Mouse (Mus musculus): Measurements from ENCODE around the gene Klrb1a. TPM values are rescaled to one million over a fixed set of nuclear protein-coding genes. Genes with fewer than 3 reads are reported as not detected.
"Not testable (repeated sequence)": the region's sequence is repeated elsewhere in the genome, so short reads cannot be mapped to it uniquely, and the experiment has no call there.

The Klrb1a gene
- not detected in 2 replicates for polyA plus RNA-seq (2015; fragmentation: Nextera tagmentation; extraction: Ambion mirVana)

GRCm38 (mm10) chr6:128623433-128623832 is at the start of gene Klrb1a:
Gene Klrb1a, minus strand, starts transcription at chr6:128623533.
- H3K36me3 ChIP-seq; H3K9me3 ChIP-seq; H3K4me2 ChIP-seq; H3K9ac ChIP-seq; ATAC-seq (ENCODE audit: extremely low read depth, insufficient number of reproducible peaks, low FRiP score, low TSS enrichment); H3K27me3 ChIP-seq (replicated peaks); H3K27ac ChIP-seq (replicated peaks); H3K4me3 ChIP-seq; H3K4me1 ChIP-seq: not testable (repeated sequence)
- 90% methylated on average over 5 of the region's 5 CpGs for WGBS

DNA sequence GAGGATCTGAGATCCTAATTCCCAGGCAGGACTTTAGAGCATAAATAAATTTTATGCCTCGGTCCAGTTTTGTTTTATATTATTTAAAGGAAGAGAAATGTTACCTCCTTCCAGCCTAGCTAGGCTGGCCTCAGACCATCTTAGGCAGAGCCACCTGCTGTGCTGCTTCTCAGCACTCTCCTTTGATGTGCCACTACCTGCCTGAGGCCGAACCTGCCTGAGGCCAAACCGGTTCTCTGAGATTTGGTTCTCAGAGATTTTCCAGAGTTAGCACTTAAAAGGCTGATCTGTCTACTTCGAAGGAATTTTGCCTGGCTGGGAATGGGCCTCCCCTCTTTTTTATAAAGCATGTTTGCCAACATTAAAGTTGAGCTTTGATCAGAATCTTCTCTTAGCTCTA is 46.6 kb upstream of the Klrb1a start:
- Histone ChIP-seq H3K9me3 (peaks cover 4% of the 10 kb centered on the region; the same call in 1 of the 2 replicates), H3K36me3 (no peaks in the 10 kb centered on the region), H3K4me3 (no peak overlapping the region), H3K4me2 (no peak overlapping the region), H3K9ac (no peak overlapping the region), H3K27me3 (replicated peaks) (no peaks in the 10 kb centered on the region), H3K27ac (replicated peaks) (no peak overlapping the region), H3K4me1 (no peaks in the 10 kb centered on the region)
- ATAC-seq (ENCODE audit: extremely low read depth, insufficient number of reproducible peaks, low FRiP score, low TSS enrichment), result no peak
- 47% methylated on average over 4 of the region's 4 CpGs for WGBS

- H3K4me1 ChIP-seq, result no peaks in the 10 kb centered on the region
- H3K27ac ChIP-seq (replicated peaks), result no peak within 1 kb of the TSS
- H3K4me2 ChIP-seq, result no peak within 1 kb of the TSS
- H3K4me3 ChIP-seq, result no peak within 1 kb of the TSS
- no peak for ATAC-seq (ENCODE audit: extremely low read depth, insufficient number of reproducible peaks, low FRiP score, low TSS enrichment)
- no peaks in the 10 kb centered on the region for H3K36me3 ChIP-seq
- H3K9ac ChIP-seq, result no peak within 1 kb of the TSS
- 3% methylated on average over 1 of the region's 1 CpGs for WGBS
- H3K9me3 ChIP-seq, result no peaks in the 10 kb centered on the region
- H3K27me3 ChIP-seq (replicated peaks), result no peaks in the 10 kb centered on the region
Measured at GRCm38 (mm10) chr6:128662206-128662605, 38.9 kb upstream of the Klrb1a start, which contains the start of gene Clec2h. Gene Clec2h, plus strand, starts transcription at chr6:128662385.

GRCm38 (mm10) chr6:128661249-128661648 is 37.9 kb upstream of the Klrb1a start:
- H3K4me3 ChIP-seq, result no peak overlapping the region
- no peak overlapping the region for H3K9ac ChIP-seq
- H3K4me1 ChIP-seq, result no peaks in the 10 kb centered on the region
- no peak overlapping the region for H3K27ac ChIP-seq (replicated peaks)
- no peak for ATAC-seq (ENCODE audit: extremely low read depth, insufficient number of reproducible peaks, low FRiP score, low TSS enrichment)
- H3K27me3 ChIP-seq (replicated peaks), result no peaks in the 10 kb centered on the region
- no peak overlapping the region for H3K4me2 ChIP-seq
- 86% methylated on average over 1 of the region's 1 CpGs for WGBS
- no peaks in the 10 kb centered on the region for H3K36me3 ChIP-seq
- no peaks in the 10 kb centered on the region for H3K9me3 ChIP-seq

GRCm38 (mm10) chr6:128652938-128653337 is 29.6 kb upstream of the Klrb1a start:
- Histone ChIP-seq H3K36me3 (no peaks in the 10 kb centered on the region), H3K4me2 (no peak overlapping the region), H3K9me3 (no peaks in the 10 kb centered on the region), H3K27me3 (replicated peaks) (no peaks in the 10 kb centered on the region), H3K4me3 (no peak overlapping the region), H3K9ac (no peak overlapping the region), H3K27ac (replicated peaks) (no peak overlapping the region), H3K4me1 (peaks cover 11% of the 10 kb centered on the region; the same call in 1 of the 2 replicates)
- no peak for ATAC-seq (ENCODE audit: extremely low read depth, insufficient number of reproducible peaks, low FRiP score, low TSS enrichment)
- WGBS, result 88% methylated on average over 1 of the region's 1 CpGs

- not testable (repeated sequence) for H3K4me2 ChIP-seq; H3K9me3 ChIP-seq; H3K36me3 ChIP-seq; H3K27ac ChIP-seq (replicated peaks); ATAC-seq (ENCODE audit: extremely low read depth, insufficient number of reproducible peaks, low FRiP score, low TSS enrichment); H3K9ac ChIP-seq; H3K27me3 ChIP-seq (replicated peaks); H3K4me3 ChIP-seq
- WGBS, result 82% methylated on average over 7 of the region's 7 CpGs
- peaks cover 11% of the 10 kb centered on the region; the same call in 1 of the 2 replicates for H3K4me1 ChIP-seq
Measured at GRCm38 (mm10) chr6:128650827-128651226, 27.5 kb upstream of the Klrb1a start.

DNA sequence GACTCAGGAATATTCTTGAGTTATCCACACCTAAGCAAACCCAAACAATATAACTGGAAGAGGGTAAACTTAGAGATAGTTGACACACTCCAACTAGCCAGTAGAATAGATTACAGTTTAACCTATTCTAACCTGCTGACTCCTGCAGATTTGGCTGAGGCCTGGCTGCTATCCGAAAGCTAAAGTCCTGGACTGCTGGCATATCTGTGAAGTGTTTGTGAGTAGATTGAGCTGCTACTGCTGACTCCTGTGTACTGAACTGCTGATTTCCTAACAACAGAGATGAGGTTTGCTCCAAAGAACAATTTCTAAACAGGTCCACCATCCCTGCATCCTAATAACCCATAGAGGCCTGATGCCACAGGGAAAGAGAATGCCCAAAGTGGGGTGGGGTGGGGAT is 26.9 kb upstream of the Klrb1a start:
- Histone ChIP-seq H3K4me2 (no peak overlapping the region), H3K4me3 (no peak overlapping the region), H3K9me3 (no peaks in the 10 kb centered on the region), H3K4me1 (peaks cover 11% of the 10 kb centered on the region; the same call in 1 of the 2 replicates), H3K9ac (no peak overlapping the region), H3K27ac (replicated peaks) (no peak overlapping the region), H3K36me3 (no peaks in the 10 kb centered on the region), H3K27me3 (replicated peaks) (no peaks in the 10 kb centered on the region)
- 50% methylated on average over 1 of the region's 1 CpGs for WGBS
- ATAC-seq (ENCODE audit: extremely low read depth, insufficient number of reproducible peaks, low FRiP score, low TSS enrichment), result no peak

DNA sequence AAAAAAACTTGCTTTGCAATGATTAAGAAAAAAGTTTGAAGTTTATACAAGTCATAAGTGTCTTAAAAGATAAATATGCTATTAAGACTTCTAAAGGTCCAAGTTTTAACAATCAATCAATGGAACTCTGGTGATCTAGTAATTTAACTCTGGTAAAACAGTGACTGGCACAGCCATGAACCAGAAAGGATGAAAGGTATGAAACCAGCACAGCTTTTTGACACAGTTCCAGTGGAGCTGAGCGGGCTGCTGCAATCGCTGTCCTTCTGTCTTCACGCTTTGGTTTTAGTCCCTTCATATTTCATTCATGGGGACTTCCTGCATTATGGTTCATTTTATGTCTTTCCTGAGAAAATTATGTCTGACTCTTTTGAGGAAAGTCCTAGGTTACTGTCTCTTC is 26.3 kb upstream of the Klrb1a start:
- Histone ChIP-seq H3K4me3 (no peak overlapping the region), H3K9ac (no peak overlapping the region), H3K4me2 (no peak overlapping the region), H3K4me1 (peaks cover 11% of the 10 kb centered on the region; the same call in 1 of the 2 replicates), H3K9me3 (no peaks in the 10 kb centered on the region), H3K36me3 (no peaks in the 10 kb centered on the region), H3K27me3 (replicated peaks) (no peaks in the 10 kb centered on the region), H3K27ac (replicated peaks) (no peak overlapping the region)
- WGBS, result 73% methylated on average over 3 of the region's 3 CpGs
- ATAC-seq (ENCODE audit: extremely low read depth, insufficient number of reproducible peaks, low FRiP score, low TSS enrichment), result no peak

GRCm38 (mm10) chr6:128645708-128646107 is 22.4 kb upstream of the Klrb1a start:
- not testable (repeated sequence) for H3K36me3 ChIP-seq; H3K9ac ChIP-seq; H3K4me3 ChIP-seq; H3K27ac ChIP-seq (replicated peaks); H3K27me3 ChIP-seq (replicated peaks); H3K4me2 ChIP-seq; ATAC-seq (ENCODE audit: extremely low read depth, insufficient number of reproducible peaks, low FRiP score, low TSS enrichment); H3K9me3 ChIP-seq
- H3K4me1 ChIP-seq, result peaks cover 11% of the 10 kb centered on the region; the same call in 1 of the 2 replicates
- 78% methylated on average over 12 of the region's 12 CpGs for WGBS

DNA sequence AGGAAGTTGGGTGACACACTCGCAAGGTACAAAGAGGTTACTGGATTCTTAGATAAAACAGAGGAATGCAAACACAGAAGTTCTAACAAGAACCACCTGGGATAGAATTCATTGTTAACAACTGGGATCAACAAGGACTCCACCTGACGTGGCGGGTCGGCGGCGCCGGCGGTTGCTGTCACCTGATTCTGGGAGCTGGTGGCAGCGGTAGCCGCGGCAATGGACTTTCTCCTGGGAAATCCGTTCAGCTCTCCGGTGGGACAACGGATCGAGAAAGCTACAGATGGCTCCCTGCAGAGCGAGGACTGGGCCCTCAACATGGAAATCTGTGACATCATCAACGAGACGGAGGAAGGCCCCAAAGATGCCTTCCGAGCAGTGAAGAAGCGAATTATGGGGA is 21.4 kb upstream of the Klrb1a start:
- not testable (repeated sequence) for H3K9ac ChIP-seq; H3K4me3 ChIP-seq; H3K9me3 ChIP-seq; H3K27me3 ChIP-seq (replicated peaks); H3K4me2 ChIP-seq; ATAC-seq (ENCODE audit: extremely low read depth, insufficient number of reproducible peaks, low FRiP score, low TSS enrichment); H3K36me3 ChIP-seq; H3K27ac ChIP-seq (replicated peaks)
- peaks cover 11% of the 10 kb centered on the region; the same call in 1 of the 2 replicates for H3K4me1 ChIP-seq
- 90% methylated on average over 20 of the region's 20 CpGs for WGBS

- Histone ChIP-seq H3K4me1 (peaks cover 9% of the 10 kb centered on the region; the same call in 1 of the 2 replicates), H3K27ac (replicated peaks) (no peak overlapping the region), H3K4me3 (no peak overlapping the region), H3K9ac (no peak overlapping the region), H3K9me3 (0 out of 2 replicates have a peak, but pooled peaks cover 4% of the 10 kb centered on the region), H3K36me3 (no peaks in the 10 kb centered on the region), H3K27me3 (replicated peaks) (no peaks in the 10 kb centered on the region), H3K4me2 (no peak overlapping the region)
- ATAC-seq (ENCODE audit: extremely low read depth, insufficient number of reproducible peaks, low FRiP score, low TSS enrichment), result no peak
- WGBS, result 48% methylated on average over 2 of the region's 2 CpGs
Measured at GRCm38 (mm10) chr6:128643999-128644398, 20.7 kb upstream of the Klrb1a start.

GRCm38 (mm10) chr6:128641116-128641716 is 17.9 kb upstream of the Klrb1a start:
- WGBS, result 64% methylated on average over 2 of the region's 2 CpGs
- Histone ChIP-seq H3K9me3 (peaks cover 12% of the 10 kb centered on the region; the same call in 1 of the 2 replicates), H3K36me3 (no peaks in the 10 kb centered on the region), H3K4me1 (no peaks in the 10 kb centered on the region), H3K27ac (replicated peaks) (no peak overlapping the region), H3K9ac (no peak overlapping the region), H3K4me3 (no peak overlapping the region), H3K4me2 (no peak overlapping the region), H3K27me3 (replicated peaks) (no peaks in the 10 kb centered on the region)
- ATAC-seq (ENCODE audit: extremely low read depth, insufficient number of reproducible peaks, low FRiP score, low TSS enrichment), result no peak

Data from heart, embryonic 13.5 days (tissue).